Mouse (Mus musculus) embryonic facial prominence, embryonic 14.5 days (tissue): Measurements from ENCODE around the gene Lyrm7. TPM values are rescaled to one million over a fixed set of nuclear protein-coding genes. Genes with fewer than 3 reads are reported as not detected.

ENCODE experiments used
- ATAC-seq: fragments of 200-750 bp; cut with Nextera tagmentation; 2 replicates; pipeline ENCODE4 v1.8.0; 2017; ENCODE audit warnings: low read depth, moderate number of reproducible peaks, moderate TSS enrichment
- DNase-seq: peaks from one replicate; pipeline ENCODE4 v3.0.0-alpha.2; 2015; ENCODE audit warnings: low spot score
- H3K27ac ChIP-seq: fragments of 300-500 bp; sonication (generic); replicated peaks from 2 replicates; pipeline ENCODE4 v1.5.1; 2014; ENCODE audit warnings: low read depth, mild to moderate bottlenecking, low read length, moderate library complexity
- H3K27me3 ChIP-seq: fragments of 300-500 bp; sonication (generic); replicated peaks from 2 replicates; pipeline ENCODE4 v1.6.1; 2014; ENCODE audit warnings: low read length; ENCODE audit not compliant: control insufficient read depth, insufficient read depth
- H3K36me3 ChIP-seq: fragments of 300-500 bp; sonication (generic); 2 replicates; pipeline ENCODE4 v1.6.1; 2014; ENCODE audit warnings: low read length, mixed read lengths; ENCODE audit not compliant: control insufficient read depth, insufficient read depth
- H3K4me1 ChIP-seq: fragments of 300-500 bp; sonication (generic); 2 replicates; pipeline ENCODE4 v1.6.1; 2014; ENCODE audit warnings: antibody characterized with exemption, low read length; ENCODE audit not compliant: control insufficient read depth, insufficient read depth
- H3K4me2 ChIP-seq: fragments of 300-500 bp; sonication (generic); 2 replicates; pipeline ENCODE4 v1.6.1; 2014; ENCODE audit warnings: low read depth, mild to moderate bottlenecking, low read length, moderate library complexity, mixed read lengths
- H3K4me3 ChIP-seq: fragments of 300-500 bp; sonication (generic); 2 replicates; pipeline ENCODE4 v1.5.1; 2014; ENCODE audit warnings: low read depth, mild to moderate bottlenecking, low read length
- H3K9ac ChIP-seq: fragments of 300-500 bp; sonication (generic); 2 replicates; pipeline ENCODE4 v1.6.1; 2014; ENCODE audit warnings: low read depth, mild to moderate bottlenecking, low read length, moderate library complexity, mixed read lengths
- H3K9me3 ChIP-seq: fragments of 300-500 bp; sonication (generic); 2 replicates; pipeline ENCODE4 v1.6.1; 2016; ENCODE audit warnings: low read length; ENCODE audit not compliant: control insufficient read depth
- WGBS: fragments of 180-500 bp; shearing (Covaris S2); extraction: QIAGEN DNeasy Blood & Tissue Kit; methylation state at CpG from one replicate; pipeline ENCODE4 v1.1.7; 2014; 5-methylcytosine and 5-hydroxymethylcytosine counted together
- polyA plus RNA-seq: library from polyadenylated mRNA; unstranded; fragments of >200 nt; fragmentation: Nextera tagmentation; extraction: Ambion mirVana; gene quantifications from 2 replicates; pipeline ENCODE4 v1.2.1, GENCODE M21; 2014

Lyrm7 gene
- polyA plus RNA-seq, 1 experiment from 2014 or later = 10.6 TPM

GRCm38 (mm10) chr11:54876031-54876430 lies 15.3 kb upstream of the Lyrm7 start:
- 91% methylated on average over 5 of the region's 5 CpGs for WGBS
- Histone ChIP-seq H3K4me1 (no peaks in the 10 kb centered on the region), H3K4me2 (no peak overlapping the region), H3K9ac (no peak overlapping the region), H3K9me3 (no peaks in the 10 kb centered on the region), H3K4me3 (no peak overlapping the region), H3K27ac (no peak overlapping the region), H3K27me3 (no peaks in the 10 kb centered on the region), H3K36me3 (peaks cover 30% of the 10 kb centered on the region)
- no peak for ATAC-seq
- no peak for DNase-seq

- no peak overlapping the region for H3K27ac ChIP-seq
- DNase-seq = no peak
- no peak overlapping the region for H3K4me3 ChIP-seq
- no peak overlapping the region for H3K9ac ChIP-seq
- 76% methylated on average over 7 of the region's 7 CpGs for WGBS
- H3K9me3 ChIP-seq = no peaks in the 10 kb centered on the region
- H3K4me1 ChIP-seq = peaks cover 9% of the 10 kb centered on the region
- no peak for ATAC-seq
- H3K27me3 ChIP-seq = no peaks in the 10 kb centered on the region
- H3K36me3 ChIP-seq = peaks cover 47% of the 10 kb centered on the region
- H3K4me2 ChIP-seq = no peak overlapping the region
Measured at GRCm38 (mm10) chr11:54871831-54872537, 11.3 kb upstream of the Lyrm7 start.

GRCm38 (mm10) chr11:54869318-54869717 lies 8.6 kb upstream of the Lyrm7 start:
- H3K27ac ChIP-seq = no peak overlapping the region
- no peak overlapping the region for H3K4me2 ChIP-seq
- no peak overlapping the region for H3K9ac ChIP-seq
- 83% methylated on average over 3 of the region's 3 CpGs for WGBS
- no peak overlapping the region for H3K4me3 ChIP-seq
- H3K9me3 ChIP-seq = no peaks in the 10 kb centered on the region
- no peaks in the 10 kb centered on the region for H3K27me3 ChIP-seq
- H3K36me3 ChIP-seq = peaks cover 44% of the 10 kb centered on the region
- ATAC-seq (no peak), DNase-seq (no peak)
- H3K4me1 ChIP-seq = peaks cover 13% of the 10 kb centered on the region

- peaks cover 13% of the 10 kb centered on the region for H3K4me1 ChIP-seq
- no peak overlapping the region for H3K9ac ChIP-seq
- H3K4me2 ChIP-seq = peak overlapping the region; percentile 62; the same call in 1 of the 2 replicates
- 67% methylated on average over 2 of the region's 2 CpGs for WGBS
- no peak overlapping the region for H3K27ac ChIP-seq
- H3K36me3 ChIP-seq = peaks cover 36% of the 10 kb centered on the region
- H3K27me3 ChIP-seq = no peaks in the 10 kb centered on the region
- DNase-seq (no peak), ATAC-seq (no peak)
- H3K4me3 ChIP-seq = no peak overlapping the region
- no peaks in the 10 kb centered on the region for H3K9me3 ChIP-seq
Measured at GRCm38 (mm10) chr11:54868445-54868844, 7.7 kb upstream of the Lyrm7 start.

- H3K4me2 ChIP-seq = peak overlapping the region; percentile 62
- no peaks in the 10 kb centered on the region for H3K9me3 ChIP-seq
- DNase-seq = no peak
- no peaks in the 10 kb centered on the region for H3K27me3 ChIP-seq
- no peak for ATAC-seq
- H3K4me3 ChIP-seq = peak overlapping the region; percentile 90
- WGBS = 79% methylated on average over 3 of the region's 3 CpGs
- peaks cover 32% of the 10 kb centered on the region for H3K36me3 ChIP-seq
- H3K9ac ChIP-seq = no peak overlapping the region; the same call in 1 of the 2 replicates
- H3K4me1 ChIP-seq = peaks cover 13% of the 10 kb centered on the region
- H3K27ac ChIP-seq = no peak overlapping the region
Measured at GRCm38 (mm10) chr11:54867903-54868434, 7.3 kb upstream of the Lyrm7 start.

- peaks cover 27% of the 10 kb centered on the region for H3K36me3 ChIP-seq
- no peaks in the 10 kb centered on the region for H3K27me3 ChIP-seq
- peaks cover 13% of the 10 kb centered on the region for H3K4me1 ChIP-seq
- 2% methylated on average over 5 of the region's 5 CpGs for WGBS
- H3K27ac ChIP-seq = peak overlapping the region; percentile 92
- H3K9ac ChIP-seq = peak overlapping the region; percentile 98
- no peak; the same call in 1 of the 2 replicates for ATAC-seq
- H3K9me3 ChIP-seq = no peaks in the 10 kb centered on the region
- H3K4me2 ChIP-seq = peak overlapping the region; percentile 62
- peak overlapping the region; percentile 90 for H3K4me3 ChIP-seq
- peak; percentile 24 for DNase-seq
Measured at GRCm38 (mm10) chr11:54867049-54867385, 6.3 kb upstream of the Lyrm7 start.

GRCm38 (mm10) chr11:54866119-54867048 lies 5.7 kb upstream of the Lyrm7 start, which contains the start of gene Hint1:
Gene Hint1 (plus strand): TSS chr11:54866383.
- 0% methylated on average over 62 of the region's 107 CpGs for WGBS
- Histone ChIP-seq H3K9me3 (no peaks in the 10 kb centered on the region), H3K4me3 (peak within 1 kb of the TSS; percentile 90), H3K27me3 (no peaks in the 10 kb centered on the region), H3K4me2 (peak within 1 kb of the TSS; percentile 62), H3K27ac (peak within 1 kb of the TSS; percentile 92), H3K9ac (peak within 1 kb of the TSS; percentile 98), H3K4me1 (peaks cover 13% of the 10 kb centered on the region), H3K36me3 (peaks cover 21% of the 10 kb centered on the region)
- peak; percentile 94 for DNase-seq
- ATAC-seq = peak; percentile 89

- 71% methylated on average over 6 of the region's 6 CpGs for WGBS
- Histone ChIP-seq H3K9me3 (no peaks in the 10 kb centered on the region), H3K27ac (peak overlapping the region; percentile 92), H3K4me2 (peak overlapping the region; percentile 62), H3K4me3 (peak overlapping the region; percentile 90), H3K36me3 (peaks cover 12% of the 10 kb centered on the region), H3K4me1 (peaks cover 17% of the 10 kb centered on the region), H3K27me3 (no peaks in the 10 kb centered on the region), H3K9ac (peak overlapping the region; percentile 98)
- DNase-seq (no peak), ATAC-seq (no peak)
Measured at GRCm38 (mm10) chr11:54865330-54866085, 4.8 kb upstream of the Lyrm7 start.
